Mouse (Mus musculus) adrenal gland, adult 2 months (tissue): Measurements from ENCODE around the gene Sp7. TPM values are rescaled to one million over a fixed set of nuclear protein-coding genes. Genes with fewer than 3 reads are reported as not detected.
A peak's percentile ranks its signal among the peaks of the same experiment; 100 is the strongest.

Experiments used
- DNase-seq: peaks from one replicate; pipeline ENCODE4 v3.0.0; 2021
- polyA plus RNA-seq: library from polyadenylated mRNA; depleted of rRNA; stranded (reverse); fragments of >200 nt; gene quantifications from 2 replicates; pipeline ENCODE4 v1.2.3, GENCODE M21; 2012
- total RNA-seq, 2 experiments: library from RNA; stranded (reverse); gene quantifications; 2 replicates each; pipeline ENCODE4 v1.2.3; 2021

Gene Sp7
- total and polyA plus RNA-seq, 3 experiments = 0.09 to 0.55 (median 0.14) TPM

GRCm38 (mm10) chr15:102388942-102389341 is 22.0 kb upstream of the Sp7 start:
- no peak for DNase-seq

GRCm38 (mm10) chr15:102386640-102387039 is 19.7 kb upstream of the Sp7 start:
- DNase-seq = no peak

DNA sequence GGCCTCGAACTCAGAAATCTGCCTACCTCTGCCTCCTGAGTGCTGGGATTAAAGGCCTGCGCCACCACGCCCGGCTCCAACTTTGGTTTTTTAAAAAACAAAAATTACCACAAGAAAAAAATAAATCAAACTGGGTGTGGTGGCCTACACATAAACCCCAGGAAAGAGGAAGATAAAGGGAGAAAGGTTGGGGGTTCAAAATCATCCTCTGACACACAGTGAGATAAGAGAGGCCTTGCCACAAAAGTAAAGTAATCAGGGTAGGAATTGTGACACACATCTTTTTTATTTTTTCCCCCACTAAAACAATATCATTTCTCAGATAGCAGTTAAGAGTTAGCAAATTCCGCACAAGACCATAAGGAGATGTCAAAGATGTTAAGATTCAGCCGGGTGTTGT is 16.7 kb upstream of the Sp7 start:
- no peak for DNase-seq

GRCm38 (mm10) chr15:102381575-102381974 is 14.6 kb upstream of the Sp7 start:
- peak; percentile 82 for DNase-seq

DNA sequence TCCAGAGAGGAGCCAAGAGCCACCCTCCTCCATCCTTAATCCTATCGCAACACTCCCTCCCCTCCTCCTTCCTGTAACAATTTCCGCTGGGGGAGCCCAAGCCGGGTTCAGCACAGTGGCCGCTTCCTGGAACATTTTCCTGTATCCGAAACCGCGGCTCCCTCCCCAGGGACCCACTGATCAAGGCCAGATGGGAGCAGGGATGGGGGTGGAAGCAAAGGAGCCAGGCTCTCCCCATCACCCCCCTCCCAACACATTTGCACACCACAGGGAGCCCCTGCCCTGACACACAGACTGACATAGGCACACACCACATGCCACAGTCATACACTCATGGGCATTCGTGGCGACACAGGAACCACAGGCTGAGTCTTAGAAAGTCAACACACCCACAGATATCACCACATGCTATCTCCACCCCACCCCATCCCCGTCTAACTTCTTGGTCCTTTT is 10.9 kb upstream of the Sp7 start:
- peak; percentile 71 for DNase-seq

GRCm38 (mm10) chr15:102377163-102377543 is 10.2 kb upstream of the Sp7 start:
- peak; percentile 89 for DNase-seq

- peak; percentile 80 for DNase-seq
These were observed 9.6 kb upstream of the Sp7 start for GRCm38 (mm10) chr15:102376453-102377162.

DNA sequence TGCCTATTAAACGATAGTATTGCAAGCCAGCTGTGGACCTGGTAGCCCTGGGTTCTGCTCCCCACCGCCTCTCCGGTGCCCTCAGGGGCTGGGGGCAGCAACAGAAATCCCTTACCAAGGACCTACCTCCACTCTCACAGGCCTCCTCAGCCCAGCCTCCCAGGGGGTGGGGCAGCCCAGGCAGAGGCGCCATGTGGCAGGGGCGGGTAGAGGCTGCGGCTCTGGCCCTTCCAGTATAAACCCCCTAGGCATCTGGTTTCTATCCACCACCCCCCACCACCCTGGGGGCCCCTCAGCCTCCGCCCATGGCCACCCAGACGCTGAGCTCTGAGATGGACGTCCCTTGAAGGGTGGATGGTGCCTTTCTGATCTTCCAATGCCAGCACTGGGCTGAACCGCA is 3.7 kb upstream of the Sp7 start:
- DNase-seq = no peak

DNA sequence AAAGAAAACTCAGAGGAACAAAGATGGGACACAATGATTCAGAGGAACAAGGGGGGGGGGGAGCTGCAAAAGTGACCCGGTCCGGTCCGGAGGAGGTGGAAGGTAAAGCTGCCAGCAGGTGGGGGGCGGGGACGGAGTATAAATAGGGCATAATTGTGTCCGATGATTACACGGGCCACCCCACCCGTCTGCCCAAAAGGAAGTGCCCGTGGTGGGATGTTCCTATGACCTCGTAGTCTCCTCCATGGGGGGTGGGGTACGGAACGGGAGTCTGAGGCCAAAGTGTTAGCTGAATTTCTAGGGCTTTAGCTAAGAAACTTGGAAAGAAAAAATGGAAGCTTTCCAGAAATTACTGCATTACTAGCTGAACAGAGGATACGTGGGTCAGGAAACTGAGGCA is 3.0 kb upstream of the Sp7 start:
- DNase-seq = no peak

GRCm38 (mm10) chr15:102366238-102366637 is 744 bp downstream of the Sp7 start:
- no peak for DNase-seq

DNA sequence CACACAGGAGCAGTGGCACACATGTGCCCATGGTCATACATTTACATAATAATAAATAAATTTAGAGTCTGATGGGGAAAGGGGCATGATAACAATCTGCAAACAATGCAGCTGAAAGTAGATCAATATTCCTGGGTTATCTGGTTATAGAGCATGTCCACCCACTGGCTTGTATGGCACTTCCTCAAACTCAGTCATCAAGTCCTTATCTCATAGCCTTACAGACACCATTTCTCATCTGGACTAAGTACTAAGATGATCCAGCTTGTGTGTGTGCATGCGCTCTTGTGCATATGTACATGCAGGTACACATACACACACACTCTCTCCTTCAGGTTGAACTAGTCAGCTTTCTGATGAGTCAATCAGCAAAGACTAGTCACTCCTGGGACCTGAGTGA is 2.3 kb downstream of the Sp7 start:
- no peak for DNase-seq

DNA sequence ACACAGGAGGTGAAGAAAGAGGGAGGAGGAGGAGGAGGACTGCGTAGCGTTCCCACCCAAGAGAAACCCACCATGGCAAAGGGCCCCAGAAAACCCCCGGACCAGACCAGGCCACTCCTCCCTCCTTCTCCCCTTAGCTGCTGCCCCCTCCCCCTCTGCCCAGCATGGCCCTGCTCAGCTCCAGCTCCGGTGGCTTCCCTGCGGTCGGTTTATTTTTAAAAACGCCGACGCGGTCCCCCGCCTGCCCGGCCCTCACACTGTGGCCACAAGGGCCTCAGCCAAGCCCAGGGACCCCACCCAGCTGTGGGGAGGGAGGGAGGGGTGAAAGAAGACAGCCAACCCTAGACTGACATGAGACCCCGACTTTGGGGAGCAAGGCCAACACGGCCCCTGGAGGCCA is 4.3 kb downstream of the Sp7 start:
- DNase-seq = no peak

GRCm38 (mm10) chr15:102358834-102359233 is 8.1 kb downstream of the Sp7 start:
- DNase-seq = no peak

GRCm38 (mm10) chr15:102358126-102358525 is 8.9 kb downstream of the Sp7 start:
- no peak for DNase-seq

DNA sequence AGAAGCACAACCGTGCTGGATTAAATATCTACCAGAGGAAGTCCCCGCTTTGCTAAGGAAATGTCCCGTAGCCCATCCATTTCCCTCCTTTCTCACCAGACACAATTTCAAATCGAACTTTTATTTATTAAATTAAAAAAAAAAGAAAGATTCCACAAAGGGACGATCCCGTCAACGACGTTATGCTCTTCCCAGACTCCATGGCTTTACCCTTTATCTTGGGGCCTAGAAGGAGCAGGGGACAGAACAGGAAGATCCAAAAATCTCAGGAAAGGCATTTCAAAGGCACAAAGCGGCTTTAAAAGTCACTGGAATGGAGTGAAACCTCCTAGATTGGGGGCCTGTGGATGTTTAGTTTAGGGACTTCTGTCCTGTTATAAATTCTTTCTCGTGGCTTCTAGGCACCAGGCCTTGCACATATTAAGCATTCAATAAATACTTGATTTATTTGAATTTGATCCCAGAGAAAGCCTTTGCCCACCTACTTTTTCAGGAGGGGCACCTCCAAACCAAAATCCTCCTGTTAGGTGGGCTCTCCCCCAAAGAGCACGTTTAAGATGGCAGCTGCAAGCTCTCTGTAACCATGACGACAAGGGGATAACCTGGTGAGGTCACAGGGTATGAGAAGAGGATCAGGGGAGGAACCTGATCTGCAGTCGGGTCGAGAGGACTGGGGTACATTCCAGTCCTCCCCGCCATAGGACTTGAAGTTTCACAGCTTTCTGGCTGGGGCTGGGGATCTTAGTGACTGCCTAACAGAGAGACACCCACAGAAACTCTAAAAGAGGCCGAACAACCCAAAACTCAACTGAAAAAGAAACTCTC is 10.3 kb downstream of the Sp7 start:
- DNase-seq = no peak

- DNase-seq = no peak
These were observed 11.0 kb downstream of the Sp7 start for GRCm38 (mm10) chr15:102355871-102356441.

GRCm38 (mm10) chr15:102355134-102355870 is 11.7 kb downstream of the Sp7 start:
- peak; percentile 60 for DNase-seq

DNA sequence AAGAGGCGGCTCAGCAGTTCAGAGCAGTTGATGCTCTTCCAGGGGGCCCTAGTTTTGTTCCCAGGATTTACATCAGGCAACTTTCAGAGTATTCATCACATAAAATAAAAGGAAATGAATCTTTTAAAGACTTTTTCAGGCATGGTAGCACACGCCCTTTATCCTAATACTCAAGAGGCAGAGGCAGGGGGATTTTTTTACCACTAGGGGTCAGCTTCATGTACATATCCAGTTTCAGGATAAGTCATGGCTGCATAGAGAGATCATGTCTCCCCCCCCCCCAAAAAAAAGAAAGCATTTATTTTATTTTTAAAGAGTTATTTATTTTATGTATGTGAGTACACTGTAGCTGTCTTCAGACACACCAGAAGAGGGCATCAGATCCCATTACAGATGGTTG is 13.0 kb downstream of the Sp7 start:
- DNase-seq = no peak

DNA sequence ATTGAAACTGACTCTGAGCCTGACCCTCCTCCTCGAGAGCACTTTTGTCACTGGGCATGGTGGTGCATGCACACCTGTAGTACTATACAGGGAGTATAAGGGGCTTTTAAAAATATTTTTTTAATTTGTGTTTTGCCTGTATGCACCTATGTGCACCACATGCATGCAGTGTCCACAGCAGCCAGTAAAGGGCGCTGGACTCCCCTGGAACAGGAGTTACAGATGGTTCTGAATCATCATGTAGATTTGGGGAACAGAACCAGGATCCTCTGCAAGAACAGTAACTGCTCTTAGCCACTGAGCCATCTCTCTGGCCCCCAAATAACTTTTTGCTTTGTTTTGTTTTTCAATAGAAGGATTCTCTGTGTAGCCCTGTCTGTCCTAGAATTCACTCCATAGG is 14.8 kb downstream of the Sp7 start:
- DNase-seq = no peak

DNA sequence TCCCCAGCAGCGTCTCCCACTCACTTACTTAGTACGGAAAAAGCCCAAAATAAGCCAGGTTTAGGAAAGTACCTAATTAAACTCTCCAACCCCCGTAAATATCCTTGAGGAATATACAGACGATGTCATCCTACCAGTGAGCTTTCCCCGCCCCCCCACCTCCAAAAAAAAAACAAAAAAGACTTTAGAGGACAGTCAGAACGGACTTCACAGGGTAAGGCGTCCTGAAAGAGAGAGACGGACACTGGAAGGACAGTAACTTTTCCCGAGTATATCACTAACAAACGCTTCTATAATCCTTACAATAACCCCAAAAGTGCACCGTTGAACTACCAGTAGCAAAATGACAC is 16.1 kb downstream of the Sp7 start:
- no peak for DNase-seq

- peak; percentile 96 for DNase-seq
These were observed 16.6 kb downstream of the Sp7 start, which contains the start of gene Aaas for GRCm38 (mm10) chr15:102350138-102350941. Gene Aaas (minus strand): TSS chr15:102350771.

DNA sequence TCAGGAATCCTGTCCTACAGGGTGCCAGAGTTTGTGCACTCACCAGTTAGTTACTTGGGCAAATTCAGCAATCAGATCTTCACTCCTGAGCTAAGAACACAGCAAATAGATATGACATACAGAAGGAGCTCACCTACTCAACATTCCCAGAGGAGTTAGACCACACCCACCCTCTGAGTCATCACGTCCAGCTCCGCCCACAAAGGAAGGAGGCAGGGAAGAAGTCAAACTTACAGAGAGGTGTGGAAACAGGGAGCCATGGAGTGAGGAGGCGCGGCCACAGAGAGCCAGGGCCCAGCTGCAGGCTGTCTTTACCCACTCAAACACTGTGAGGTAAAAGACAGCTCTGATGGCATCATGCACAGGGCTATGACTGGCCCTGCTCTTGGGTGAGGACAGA is 20.5 kb downstream of the Sp7 start:
- no peak for DNase-seq
